Mouse (Mus musculus): Measurements from ENCODE around the gene Tapbp. TPM values are rescaled to one million over a fixed set of nuclear protein-coding genes. Genes with fewer than 3 reads are reported as not detected.

The Tapbp gene
- polyA plus RNA-seq, 1 experiment, result 22.1 TPM

DNA sequence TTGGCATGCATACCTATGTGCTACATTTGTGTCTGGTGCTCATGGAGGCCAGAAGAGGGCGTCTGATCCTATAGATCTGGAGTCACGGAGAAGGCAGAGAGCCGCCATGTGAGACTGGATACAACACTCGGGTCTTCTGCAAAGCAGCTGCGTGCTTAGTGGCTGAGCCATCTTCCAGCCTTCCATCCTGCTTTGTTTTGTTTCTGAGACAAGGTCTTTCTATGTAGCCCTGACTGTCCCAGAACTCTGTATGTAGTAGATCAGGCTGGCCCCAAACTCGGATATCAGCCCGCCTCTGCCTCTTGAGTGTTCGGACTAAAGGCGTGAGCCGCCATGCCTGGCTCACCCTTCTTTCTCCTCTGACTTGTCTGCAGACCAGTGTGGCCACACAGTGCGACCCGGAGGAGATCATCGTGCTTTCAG, 719 bp upstream of the Tapbp start:
- H3K4me3 ChIP-seq (ENCODE audit: insufficient read depth, low read length), result no peak overlapping the region
- no peak overlapping the region for H3K27ac ChIP-seq (ENCODE audit: insufficient read depth, low read length)
- TF ChIP-seq CTCF (IDR thresholded peaks at IDR 0.05; ENCODE audit: extremely low read depth, insufficient read depth, low read length) (no peak), POLR2A (IDR thresholded peaks at IDR 0.05; ENCODE audit: extremely low read depth, insufficient read depth, low read length) (no peak)
- H3K4me1 ChIP-seq (ENCODE audit: control insufficient read depth, insufficient read depth, low read length), result peaks cover 1% of the 10 kb centered on the region; the same call in 1 of the 2 replicates

GRCm38 (mm10) chr17:33916294-33916693, 595 bp downstream of the Tapbp start:
- peak overlapping the region; percentile 7 for H3K4me3 ChIP-seq (ENCODE audit: insufficient read depth, low read length)
- no peaks in the 10 kb centered on the region for H3K4me1 ChIP-seq (ENCODE audit: control insufficient read depth, insufficient read depth, low read length)
- no peak for TF ChIP-seq CTCF (IDR thresholded peaks at IDR 0.05; ENCODE audit: extremely low read depth, insufficient read depth, low read length)
- no peak for TF ChIP-seq POLR2A (IDR thresholded peaks at IDR 0.05; ENCODE audit: extremely low read depth, insufficient read depth, low read length)
- no peak overlapping the region for H3K27ac ChIP-seq (ENCODE audit: insufficient read depth, low read length)

DNA sequence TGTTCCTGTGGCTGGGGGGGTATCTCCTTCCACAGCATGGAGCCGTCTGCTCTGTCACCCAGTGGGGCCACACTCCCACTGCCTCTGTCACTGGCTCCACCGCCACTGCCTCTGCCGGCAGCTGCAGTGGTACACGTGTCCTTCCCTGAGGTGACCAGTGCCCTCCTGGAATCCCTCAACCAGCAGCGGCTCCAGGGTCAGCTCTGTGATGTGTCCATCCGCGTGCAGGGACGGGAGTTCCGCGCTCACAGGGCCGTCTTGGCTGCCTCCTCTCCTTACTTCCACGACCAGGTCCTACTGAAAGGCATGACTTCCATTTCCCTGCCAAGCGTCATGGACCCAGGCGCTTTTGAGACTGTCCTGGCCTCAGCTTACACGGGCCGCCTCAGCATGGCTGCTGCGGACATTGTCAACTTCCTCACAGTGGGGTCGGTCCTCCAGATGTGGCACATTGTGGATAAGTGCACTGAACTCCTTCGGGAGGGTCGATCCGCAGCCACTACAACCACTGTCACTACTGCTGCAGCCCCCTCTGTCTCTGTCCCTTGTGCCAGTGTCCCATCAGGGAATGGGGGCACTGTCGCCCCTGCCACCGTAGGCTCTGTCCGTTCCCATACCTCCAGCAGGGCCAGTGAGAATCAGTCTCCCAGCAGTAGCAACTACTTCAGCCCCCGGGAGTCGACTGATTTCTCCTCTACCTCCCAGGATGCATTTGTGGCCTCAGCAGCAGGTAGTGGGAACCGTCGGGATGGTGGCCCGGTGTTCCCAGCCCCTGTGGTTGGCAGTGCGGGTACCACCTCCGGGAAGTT, 1.4 kb downstream of the Tapbp start:
- Histone ChIP-seq H3K27ac (ENCODE audit: insufficient read depth, low read length) (no peak overlapping the region), H3K4me1 (ENCODE audit: control insufficient read depth, insufficient read depth, low read length) (no peaks in the 10 kb centered on the region), H3K4me3 (ENCODE audit: insufficient read depth, low read length) (peak overlapping the region; percentile 7; the same call in 1 of the 2 replicates)
- no peak for TF ChIP-seq POLR2A (IDR thresholded peaks at IDR 0.05; ENCODE audit: extremely low read depth, insufficient read depth, low read length)
- TF ChIP-seq CTCF (IDR thresholded peaks at IDR 0.05; ENCODE audit: extremely low read depth, insufficient read depth, low read length), result no peak

DNA sequence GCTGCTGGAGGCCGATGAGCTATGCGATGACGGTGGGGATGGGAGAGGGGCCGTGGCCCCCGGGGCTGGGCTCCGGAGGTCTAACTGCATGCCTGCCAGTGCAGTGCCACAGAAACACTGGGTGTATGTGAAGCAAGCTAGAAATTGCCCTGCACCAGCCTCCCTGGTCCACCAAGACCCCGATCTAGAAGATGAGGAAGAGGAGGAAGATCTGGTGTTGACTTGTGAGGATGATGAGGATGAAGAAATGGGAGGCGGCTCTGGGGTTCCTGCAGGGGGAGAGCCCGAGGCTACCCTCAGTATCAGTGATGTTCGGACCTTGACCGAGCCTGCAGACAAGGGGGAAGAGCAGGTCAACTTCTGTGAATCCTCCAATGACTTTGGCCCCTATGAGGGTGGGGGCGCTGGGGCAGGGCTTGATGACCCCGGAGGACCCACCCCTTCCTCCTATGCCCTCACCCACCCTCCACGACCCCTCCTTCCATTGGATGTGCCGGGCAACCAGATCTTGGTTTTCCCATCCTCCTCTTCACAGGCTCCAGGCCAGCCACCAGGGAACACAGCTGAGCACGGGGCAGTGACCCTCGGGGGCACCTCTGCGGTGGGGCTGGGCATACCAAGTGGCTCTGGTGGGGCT, 2.1 kb downstream of the Tapbp start:
- Histone ChIP-seq H3K4me3 (ENCODE audit: insufficient read depth, low read length) (no peak overlapping the region), H3K4me1 (ENCODE audit: control insufficient read depth, insufficient read depth, low read length) (no peaks in the 10 kb centered on the region), H3K27ac (ENCODE audit: insufficient read depth, low read length) (no peak overlapping the region)
- no peak for TF ChIP-seq POLR2A (IDR thresholded peaks at IDR 0.05; ENCODE audit: extremely low read depth, insufficient read depth, low read length)
- no peak for TF ChIP-seq CTCF (IDR thresholded peaks at IDR 0.05; ENCODE audit: extremely low read depth, insufficient read depth, low read length)

DNA sequence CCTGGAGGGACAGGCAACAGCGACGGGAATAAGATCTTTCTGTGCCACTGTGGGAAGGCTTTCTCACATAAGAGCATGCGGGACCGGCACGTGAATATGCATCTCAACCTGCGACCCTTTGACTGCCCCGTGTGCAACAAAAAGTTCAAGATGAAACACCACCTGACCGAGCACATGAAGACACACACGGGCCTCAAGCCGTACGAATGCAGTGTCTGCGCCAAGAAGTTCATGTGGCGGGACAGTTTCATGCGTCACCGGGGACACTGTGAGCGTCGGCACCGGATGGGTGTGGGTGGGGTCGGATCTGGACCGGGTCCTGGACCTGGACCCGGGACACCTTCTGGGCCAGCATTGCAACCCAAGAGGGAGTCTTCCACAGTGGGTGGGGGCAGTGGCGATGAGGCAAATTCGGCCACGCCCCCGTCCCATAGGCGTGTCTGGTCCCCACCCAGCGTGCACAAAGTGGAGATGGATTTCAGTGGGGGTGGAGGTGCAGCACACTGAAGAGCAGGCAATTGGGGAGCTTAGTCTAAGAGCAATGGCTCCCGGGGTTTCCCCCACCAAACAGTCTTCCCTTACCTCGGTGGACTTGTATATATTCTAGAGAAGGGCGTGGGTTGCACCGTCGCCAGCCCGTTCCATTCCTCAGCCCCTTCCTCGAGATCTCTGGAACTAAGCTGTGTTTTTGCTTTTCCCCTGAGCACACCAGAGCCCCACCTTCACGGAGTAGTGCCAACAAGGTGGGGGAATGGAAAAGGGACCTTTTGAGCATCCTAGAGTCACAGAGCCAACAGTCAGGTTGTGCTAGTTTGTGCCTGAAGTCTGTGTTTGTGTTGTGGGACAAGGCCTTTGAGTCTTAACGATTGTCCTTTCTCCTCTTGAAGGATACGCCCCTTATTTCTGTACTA, 2.8 kb downstream of the Tapbp start:
- H3K4me3 ChIP-seq (ENCODE audit: insufficient read depth, low read length), result peak overlapping the region; percentile 69
- no peaks in the 10 kb centered on the region for H3K4me1 ChIP-seq (ENCODE audit: control insufficient read depth, insufficient read depth, low read length)
- TF ChIP-seq POLR2A (IDR thresholded peaks at IDR 0.05; ENCODE audit: extremely low read depth, insufficient read depth, low read length) (no peak), CTCF (IDR thresholded peaks at IDR 0.05; ENCODE audit: extremely low read depth, insufficient read depth, low read length) (no peak)
- H3K27ac ChIP-seq (ENCODE audit: insufficient read depth, low read length), result no peak overlapping the region

- H3K4me1 ChIP-seq (ENCODE audit: control insufficient read depth, insufficient read depth, low read length), result no peaks in the 10 kb centered on the region
- no peak overlapping the region for H3K27ac ChIP-seq (ENCODE audit: insufficient read depth, low read length)
- H3K4me3 ChIP-seq (ENCODE audit: insufficient read depth, low read length), result peak overlapping the region; percentile 69
- TF ChIP-seq POLR2A (IDR thresholded peaks at IDR 0.05; ENCODE audit: extremely low read depth, insufficient read depth, low read length) (0 out of 2 replicates have a peak, but pooled peaks have one; percentile 8), CTCF (IDR thresholded peaks at IDR 0.05; ENCODE audit: extremely low read depth, insufficient read depth, low read length) (no peak)
These were observed 3.9 kb downstream of the Tapbp start for GRCm38 (mm10) chr17:33919351-33920281.

- no peaks in the 10 kb centered on the region for H3K4me1 ChIP-seq (ENCODE audit: control insufficient read depth, insufficient read depth, low read length)
- H3K27ac ChIP-seq (ENCODE audit: insufficient read depth, low read length), result no peak overlapping the region
- TF ChIP-seq POLR2A (IDR thresholded peaks at IDR 0.05; ENCODE audit: extremely low read depth, insufficient read depth, low read length) (no peak), CTCF (IDR thresholded peaks at IDR 0.05; ENCODE audit: extremely low read depth, insufficient read depth, low read length) (peak; percentile 77)
- H3K4me3 ChIP-seq (ENCODE audit: insufficient read depth, low read length), result peak overlapping the region; percentile 69
These were observed 4.8 kb downstream of the Tapbp start for GRCm38 (mm10) chr17:33920282-33921097.

DNA sequence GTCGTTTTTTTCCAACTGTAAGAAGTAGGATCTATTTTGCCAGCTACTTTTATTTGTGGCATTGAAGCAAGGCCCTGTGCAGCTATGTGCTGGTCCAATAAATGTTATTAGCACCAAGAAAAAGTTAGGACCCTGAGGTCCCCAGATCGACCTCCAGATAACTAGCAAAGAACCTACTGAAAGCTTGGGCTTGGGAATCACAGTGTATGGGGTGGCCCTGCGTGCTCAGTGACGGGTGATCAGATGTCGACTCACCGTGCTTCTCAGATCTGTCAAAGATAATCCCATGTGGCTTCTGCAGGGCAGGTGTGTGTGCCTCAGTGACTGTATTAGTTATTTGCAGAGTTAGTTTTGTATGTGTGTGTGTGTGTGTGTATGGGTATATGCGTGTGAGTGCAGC, 5.7 kb downstream of the Tapbp start:
- TF ChIP-seq POLR2A (IDR thresholded peaks at IDR 0.05; ENCODE audit: extremely low read depth, insufficient read depth, low read length), result no peak
- no peak for TF ChIP-seq CTCF (IDR thresholded peaks at IDR 0.05; ENCODE audit: extremely low read depth, insufficient read depth, low read length)
- H3K4me1 ChIP-seq (ENCODE audit: control insufficient read depth, insufficient read depth, low read length), result no peaks in the 10 kb centered on the region
- no peak overlapping the region for H3K27ac ChIP-seq (ENCODE audit: insufficient read depth, low read length)
- no peak overlapping the region for H3K4me3 ChIP-seq (ENCODE audit: insufficient read depth, low read length)

All from cortical plate, adult 2 months (tissue).